Mouse (Mus musculus): ENCODE results near the gene Mybpc2. TPM values are rescaled to one million over a fixed set of nuclear protein-coding genes. Genes with fewer than 3 reads are reported as not detected.

The Mybpc2 gene
- total and polyA plus RNA-seq, 2 experiments from 2014 or later: 0.25 to 0.47 TPM

DNA sequence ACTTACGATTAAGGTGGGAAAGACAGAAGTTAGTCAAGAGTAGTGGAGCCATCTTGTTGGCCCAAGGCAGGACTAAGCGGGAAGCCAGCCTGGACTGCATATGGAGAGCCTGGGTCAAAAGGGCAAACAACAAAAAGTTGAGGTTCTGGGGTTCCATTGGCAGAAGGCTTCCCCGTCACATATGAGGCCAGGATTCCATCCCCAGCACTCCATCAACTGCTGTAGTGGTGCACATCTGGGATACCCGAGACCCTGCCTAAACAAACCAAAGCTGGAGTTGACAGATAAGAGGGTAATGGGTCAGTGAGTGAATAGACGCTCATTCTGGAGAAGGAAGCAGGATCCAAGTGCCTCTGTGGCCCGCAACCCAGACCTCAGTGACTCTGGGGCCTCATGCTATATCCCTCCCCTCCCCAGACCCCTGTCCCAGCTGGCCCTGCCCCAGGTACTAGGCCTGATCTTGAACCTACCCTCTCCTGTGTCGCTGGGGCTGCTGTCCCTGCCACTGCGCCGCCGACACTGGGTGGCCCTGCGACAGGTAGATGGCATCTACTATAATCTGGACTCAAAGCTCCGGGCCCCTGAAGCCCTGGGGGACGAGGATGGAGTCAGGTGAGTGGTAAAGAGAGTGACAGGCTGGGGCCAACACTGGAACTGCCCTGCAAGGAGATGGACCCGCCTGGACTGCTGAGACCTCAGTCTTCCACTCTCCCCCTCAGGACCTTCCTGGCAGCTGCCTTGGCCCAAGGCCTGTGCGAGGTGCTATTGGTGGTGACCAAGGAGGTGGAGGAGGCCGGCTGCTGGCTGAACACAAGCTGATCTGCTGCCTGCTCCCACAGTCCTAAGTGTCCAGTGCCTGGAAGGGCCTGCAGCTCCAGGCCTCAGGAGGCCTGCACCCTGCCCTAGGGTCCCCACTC lies 53.5 kb downstream of the Mybpc2 start:
- Histone ChIP-seq H3K4me1 (ENCODE audit: insufficient read depth, low read length) (peaks cover 20% of the 10 kb centered on the region), H3K27ac (no peak overlapping the region), H3K4me2 (ENCODE audit: low read depth, low read length) (no peak overlapping the region), H3K27me3 (ENCODE audit: insufficient read depth, low read length) (no peaks in the 10 kb centered on the region), H3K36me3 (ENCODE audit: insufficient read depth, low read length) (no peaks in the 10 kb centered on the region), H3K4me3 (ENCODE audit: low read length) (no peak overlapping the region), H3K9ac (replicated peaks; ENCODE audit: low read length) (no peak overlapping the region), H3K9me3 (ENCODE audit: low read length) (no peaks in the 10 kb centered on the region)
- TF ChIP-seq CTCF (IDR thresholded peaks at IDR 0.05; ENCODE audit: low read depth): no peak
- WGBS: 84% methylated on average over 16 of the region's 16 CpGs
- ATAC-seq (no peak), DNase-seq (ENCODE audit: low spot score) (peak; percentile 0)

DNA sequence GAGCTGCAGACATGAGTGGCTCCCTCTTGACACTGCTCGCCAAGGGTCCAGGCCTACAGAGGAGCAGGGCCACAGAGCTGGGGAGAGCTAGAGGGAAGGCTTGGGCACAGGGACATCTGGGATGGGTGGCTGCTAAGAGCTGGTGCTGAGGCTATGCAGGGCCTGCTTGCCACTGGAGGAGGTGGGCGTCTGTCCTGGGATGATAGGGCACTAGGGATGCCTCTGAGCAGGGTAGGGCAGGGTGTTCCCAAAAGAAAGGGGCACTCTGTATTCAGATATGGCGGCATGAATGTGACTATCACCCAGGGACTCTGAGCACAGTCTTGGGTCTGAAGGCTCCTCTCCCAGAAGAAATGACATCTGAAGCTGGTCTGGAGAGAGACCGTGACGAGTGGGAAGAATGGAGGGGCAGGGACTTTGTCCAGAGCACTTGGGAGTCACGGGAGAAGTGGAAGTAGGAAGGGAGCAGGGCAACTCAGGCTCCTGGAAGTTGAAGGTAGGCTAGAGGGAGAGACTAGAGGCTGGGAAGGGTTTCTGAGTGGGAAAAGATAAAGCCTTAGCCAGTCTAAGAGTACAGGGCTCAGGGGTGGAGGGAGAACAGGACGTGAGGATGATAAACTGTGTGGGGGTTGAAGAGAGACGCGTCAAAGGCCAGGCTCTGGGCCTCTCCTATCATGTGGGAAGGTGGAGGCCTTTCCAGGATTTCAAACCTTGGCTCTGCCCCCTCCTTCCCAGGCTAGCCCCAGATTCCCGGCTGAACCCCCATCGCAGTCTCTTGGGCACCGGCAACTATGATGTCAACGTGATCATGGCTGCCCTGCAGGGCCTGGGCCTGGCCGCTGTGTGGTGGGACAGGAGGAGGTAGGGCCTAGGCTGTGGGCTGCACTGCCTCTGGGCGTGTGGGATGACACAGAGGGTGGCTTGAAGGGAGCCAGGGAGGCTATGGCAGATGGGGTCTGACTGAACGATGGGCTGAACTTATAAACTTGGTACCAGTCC lies 54.5 kb downstream of the Mybpc2 start:
- TF ChIP-seq CTCF (IDR thresholded peaks at IDR 0.05; ENCODE audit: low read depth): no peak
- Histone ChIP-seq H3K4me3 (ENCODE audit: low read length) (no peak overlapping the region), H3K27me3 (ENCODE audit: insufficient read depth, low read length) (no peaks in the 10 kb centered on the region), H3K36me3 (ENCODE audit: insufficient read depth, low read length) (no peaks in the 10 kb centered on the region), H3K4me2 (ENCODE audit: low read depth, low read length) (no peak overlapping the region), H3K27ac (peak overlapping the region; percentile 89; the same call in 1 of the 2 replicates), H3K9me3 (ENCODE audit: low read length) (no peaks in the 10 kb centered on the region), H3K4me1 (ENCODE audit: insufficient read depth, low read length) (peaks cover 26% of the 10 kb centered on the region), H3K9ac (replicated peaks; ENCODE audit: low read length) (no peak overlapping the region)
- DNase-seq (ENCODE audit: low spot score) (peak; percentile 1), ATAC-seq (no peak)
- 85% methylated on average over 16 of the region's 16 CpGs for WGBS

DNA sequence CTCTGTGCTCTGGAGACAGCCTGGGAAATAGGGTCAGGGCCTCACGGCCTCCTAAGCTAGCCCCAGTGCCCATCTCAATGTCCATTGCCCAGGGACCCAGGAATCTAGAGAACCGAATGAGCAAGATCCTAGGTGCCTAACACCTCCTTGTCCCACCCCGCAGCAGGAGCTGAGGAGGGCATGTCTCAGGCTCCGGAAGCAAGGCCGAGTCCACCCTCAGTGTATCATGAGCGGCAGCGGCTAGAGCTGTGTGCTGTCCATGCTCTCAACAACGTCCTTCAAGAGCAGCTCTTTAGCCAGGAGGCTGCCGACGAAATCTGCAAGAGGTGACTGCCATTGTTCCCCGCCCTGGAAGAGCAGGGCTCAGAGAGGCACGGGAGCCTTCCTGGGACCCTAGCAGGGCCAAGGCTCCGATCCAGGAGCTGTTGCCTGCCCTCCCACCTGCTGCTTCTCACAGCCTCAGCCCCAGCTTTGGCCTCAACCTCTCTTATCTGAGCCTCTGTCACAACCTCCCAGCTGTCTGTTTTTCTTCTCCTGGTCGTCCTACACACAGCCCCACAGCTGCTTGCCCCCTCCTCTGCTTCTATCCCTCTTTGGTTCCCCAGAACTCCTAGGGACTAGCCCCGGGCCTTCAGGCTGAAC lies 55.7 kb downstream of the Mybpc2 start:
- TF ChIP-seq CTCF (IDR thresholded peaks at IDR 0.05; ENCODE audit: low read depth): no peak
- peaks cover under 1% of the 10 kb centered on the region; the same call in 1 of the 2 replicates for H3K36me3 ChIP-seq (ENCODE audit: insufficient read depth, low read length)
- WGBS: 39% methylated on average over 15 of the region's 15 CpGs
- H3K9ac ChIP-seq (replicated peaks; ENCODE audit: low read length): peak overlapping the region; percentile 67
- peaks cover 31% of the 10 kb centered on the region for H3K4me1 ChIP-seq (ENCODE audit: insufficient read depth, low read length)
- H3K9me3 ChIP-seq (ENCODE audit: low read length): no peaks in the 10 kb centered on the region
- ATAC-seq (no peak), DNase-seq (ENCODE audit: low spot score) (peak; percentile 5)
- peak overlapping the region; percentile 55 for H3K4me3 ChIP-seq (ENCODE audit: low read length)
- peak overlapping the region; percentile 89 for H3K27ac ChIP-seq
- H3K4me2 ChIP-seq (ENCODE audit: low read depth, low read length): peak overlapping the region; percentile 60
- no peaks in the 10 kb centered on the region for H3K27me3 ChIP-seq (ENCODE audit: insufficient read depth, low read length)

DNA sequence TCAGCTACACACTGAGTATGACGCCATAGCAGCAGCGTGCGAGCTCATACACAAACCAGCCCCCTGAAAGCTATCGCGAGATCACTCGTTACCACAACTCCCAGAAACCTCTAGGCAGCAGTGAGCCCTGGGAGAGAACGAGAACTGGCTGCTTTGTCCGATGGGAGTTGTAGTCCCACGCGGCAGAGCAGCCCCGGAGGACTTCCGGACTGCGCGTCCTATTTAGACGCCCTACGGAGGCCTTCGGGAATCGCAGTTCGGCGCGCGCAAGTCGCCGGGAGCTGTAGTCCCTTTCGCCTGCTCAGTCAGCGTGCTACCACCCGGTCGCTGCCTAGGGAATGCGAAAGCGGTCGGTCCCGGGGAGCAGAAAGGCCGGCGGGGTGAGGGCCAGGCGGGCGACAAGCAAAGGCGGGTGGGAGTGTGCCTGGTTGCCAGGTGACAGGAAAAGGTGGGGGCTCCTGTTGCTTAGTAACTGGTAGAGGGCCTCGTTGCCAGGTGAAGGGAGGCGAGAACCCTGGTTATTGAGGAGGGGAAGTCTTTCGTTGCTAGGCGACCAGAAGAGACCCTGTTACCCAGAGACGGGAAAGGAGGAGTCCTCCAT lies 56.5 kb downstream of the Mybpc2 start, which contains the start of gene Josd2:
Gene Josd2 (plus strand): TSS at position 170 of the 601 bp plus-strand sequence.
- Histone ChIP-seq H3K4me1 (ENCODE audit: insufficient read depth, low read length) (peaks cover 31% of the 10 kb centered on the region), H3K36me3 (ENCODE audit: insufficient read depth, low read length) (peaks cover 9% of the 10 kb centered on the region; the same call in 1 of the 2 replicates), H3K27me3 (ENCODE audit: insufficient read depth, low read length) (no peaks in the 10 kb centered on the region), H3K9me3 (ENCODE audit: low read length) (no peaks in the 10 kb centered on the region), H3K4me2 (ENCODE audit: low read depth, low read length) (peak within 1 kb of the TSS; percentile 60), H3K27ac (peak within 1 kb of the TSS; percentile 89), H3K9ac (replicated peaks; ENCODE audit: low read length) (peak within 1 kb of the TSS; percentile 67), H3K4me3 (ENCODE audit: low read length) (peak within 1 kb of the TSS; percentile 55)
- ATAC-seq (peak; percentile 93), DNase-seq (ENCODE audit: low spot score) (peak; percentile 98)
- no peak for TF ChIP-seq CTCF (IDR thresholded peaks at IDR 0.05; ENCODE audit: low read depth)
- WGBS: under 1% methylated on average over 42 of the region's 42 CpGs

DNA sequence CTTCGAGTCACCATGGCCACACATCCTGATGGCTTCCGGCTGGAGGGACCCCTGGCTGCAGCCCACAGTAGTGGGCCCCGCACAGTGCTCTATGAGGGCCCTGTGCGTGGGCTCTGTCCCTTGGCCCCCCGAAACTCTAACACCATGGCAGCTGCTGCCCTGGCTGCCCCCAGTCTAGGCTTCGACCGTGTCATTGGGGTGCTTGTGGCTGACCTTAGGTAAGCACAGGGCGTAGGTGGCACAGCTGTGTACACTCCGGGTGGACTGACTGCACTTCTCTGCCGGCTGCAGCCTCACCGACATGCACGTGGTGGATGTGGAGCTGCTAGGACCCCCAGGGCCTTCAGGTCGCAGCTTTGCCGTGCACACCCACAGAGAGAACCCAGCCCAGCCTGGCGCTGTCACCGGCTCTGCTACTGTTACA lies 57.6 kb downstream of the Mybpc2 start:
- Histone ChIP-seq H3K27me3 (ENCODE audit: insufficient read depth, low read length) (no peaks in the 10 kb centered on the region), H3K36me3 (ENCODE audit: insufficient read depth, low read length) (peaks cover 19% of the 10 kb centered on the region; the same call in 1 of the 2 replicates), H3K9me3 (ENCODE audit: low read length) (no peaks in the 10 kb centered on the region), H3K4me1 (ENCODE audit: insufficient read depth, low read length) (peaks cover 31% of the 10 kb centered on the region), H3K9ac (replicated peaks; ENCODE audit: low read length) (no peak overlapping the region), H3K4me2 (ENCODE audit: low read depth, low read length) (no peak overlapping the region), H3K27ac (peak overlapping the region; percentile 89), H3K4me3 (ENCODE audit: low read length) (no peak overlapping the region)
- no peak for ATAC-seq
- DNase-seq (ENCODE audit: low spot score): peak; percentile 8
- no peak for TF ChIP-seq CTCF (IDR thresholded peaks at IDR 0.05; ENCODE audit: low read depth)
- 64% methylated on average over 16 of the region's 16 CpGs for WGBS

Measured in hindbrain, postnatal 0 days (tissue).